Mouse (Mus musculus) liver, embryonic 14.5 days (tissue): ENCODE results near the gene Pvr.

ENCODE experiments used
- CTCF ChIP-seq: IDR thresholded peaks from 2 replicates; pipeline ENCODE4 v1.5.1; 2016; ENCODE audit warnings: antibody characterized with exemption, low read depth, control low read depth
- EP300 ChIP-seq: IDR thresholded peaks from 2 replicates; pipeline ENCODE4 v1.6.1; 2016; ENCODE audit warnings: antibody characterized with exemption, low read depth

- TF ChIP-seq EP300 (no peak), CTCF (no peak)
Measured at GRCm38 (mm10) chr7:19866490-19866889, 54.5 kb downstream of the Pvr start.
